Mouse (Mus musculus) duodenum, adult 2 months (tissue): ENCODE results near the gene Gm10031. TPM values are rescaled to one million over a fixed set of nuclear protein-coding genes. Genes with fewer than 3 reads are reported as not detected.

ENCODE experiments used
- polyA plus RNA-seq: library from polyadenylated mRNA; depleted of rRNA; stranded (reverse); fragments of >200 nt; gene quantifications from 2 replicates; pipeline ENCODE4 v1.2.3, GENCODE M21; 2012; ENCODE audit warnings: low replicate concordance; rRNA removed

Gene Gm10031
- polyA plus RNA-seq, result 17.7 and 23.1 TPM in 2 replicates

DNA sequence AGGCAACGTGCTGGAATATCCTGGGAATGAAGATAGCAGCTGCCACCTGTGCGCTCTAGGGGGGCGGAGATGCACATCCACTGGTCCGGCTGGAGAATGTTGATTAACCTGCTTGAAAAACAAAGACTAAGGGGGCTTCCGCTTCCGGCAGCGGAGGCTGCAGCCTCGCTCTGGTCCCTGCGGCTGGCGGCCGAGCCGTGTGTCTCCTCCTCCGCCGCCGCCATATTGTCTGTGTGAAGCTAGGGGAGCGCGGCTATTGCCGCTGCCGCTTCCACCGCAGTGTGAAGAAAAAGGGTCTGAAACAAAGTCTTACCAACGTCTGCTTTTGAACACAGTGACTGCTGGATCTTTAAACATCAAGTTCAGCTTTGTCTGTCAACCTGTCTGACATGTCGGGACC is at the start of gene Gm10031:
Gene Gm10031 (plus strand): TSS at position 171 of the 400 bp plus-strand sequence.

DNA sequence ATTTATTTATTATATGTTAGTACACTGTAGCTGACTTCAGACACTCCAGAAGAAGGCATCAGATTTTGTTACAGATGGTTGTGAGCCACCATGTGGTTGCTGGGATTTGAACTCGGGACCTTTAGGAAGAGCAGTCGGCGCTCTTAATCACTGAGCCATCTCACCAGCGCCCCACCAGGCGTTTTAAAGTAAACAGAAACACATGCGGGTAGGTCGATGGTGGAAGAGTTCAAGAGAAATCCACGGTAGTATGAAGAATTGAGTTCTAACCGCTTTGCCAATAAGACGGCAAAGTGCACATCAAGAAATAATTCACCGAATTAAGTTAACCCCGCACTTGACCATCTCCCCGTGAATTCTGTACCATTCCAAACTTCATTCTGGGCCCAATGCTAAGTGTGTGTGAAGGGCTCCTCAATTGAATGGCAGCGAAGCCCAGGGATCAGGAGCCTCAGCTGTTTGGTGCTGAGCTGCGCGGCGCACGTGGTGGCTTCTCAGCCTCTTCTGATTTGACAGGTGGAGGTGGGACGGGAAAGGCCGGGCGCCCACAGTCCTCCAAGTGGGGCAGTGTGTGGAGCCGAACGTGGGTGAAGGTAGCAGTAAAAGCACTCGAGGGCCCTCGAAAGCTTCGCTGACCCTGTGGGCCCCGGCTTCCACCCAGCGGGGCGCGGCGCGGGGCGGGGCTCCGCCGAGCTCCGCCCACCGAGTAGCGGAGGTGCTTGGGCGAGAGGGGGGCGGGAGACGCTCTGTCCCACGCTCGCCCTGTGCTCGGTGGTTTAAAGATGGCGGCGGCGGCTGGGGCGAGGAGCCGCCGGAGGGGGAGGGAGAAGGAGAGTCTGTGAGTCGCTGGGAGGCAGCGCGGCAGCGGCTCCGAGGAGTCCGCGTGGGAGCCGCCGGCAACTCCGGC is 34.5 kb downstream of the Gm10031 start, which contains the start of gene Abl2:
Gene Abl2 (plus strand): TSS at position 763 of the 907 bp plus-strand sequence.

Other genes with a start within 250 kb of the Gm10031 start
- 0.06 TPM in 1 of 2 replicates, not detected in the other for gene Tdrd5, start 220.3 kb upstream of the Gm10031 start, polyA plus RNA-seq
- not detected in 2 replicates for gene Nphs2, start 213.3 kb upstream of the Gm10031 start, polyA plus RNA-seq
- gene Gm2000, start 158.0 kb upstream of the Gm10031 start, polyA plus RNA-seq, result 1.2 and 3.8 TPM in 2 replicates
- gene Axdnd1, start 102.9 kb upstream of the Gm10031 start, polyA plus RNA-seq, result not detected in 2 replicates
- gene Soat1, start 49.7 kb upstream of the Gm10031 start, polyA plus RNA-seq, result 5.6 and 12.1 TPM in 2 replicates
- 2.7 and 2.8 TPM in 2 replicates for gene Abl2, start 34.8 kb downstream of the Gm10031 start, polyA plus RNA-seq
- 13.4 and 19.9 TPM in 2 replicates for gene Tor3a, start 150.3 kb downstream of the Gm10031 start, polyA plus RNA-seq
- 9.1 and 11.4 TPM in 2 replicates for gene Fam20b, start 195.1 kb downstream of the Gm10031 start, polyA plus RNA-seq